Mouse (Mus musculus): ENCODE measurements around the gene Gdf11. TPM values are rescaled to one million over a fixed set of nuclear protein-coding genes. Genes with fewer than 3 reads are reported as not detected.

Gdf11 gene
- polyA plus RNA-seq, 1 experiment from 2014 or later = 4.3 TPM

GRCm38 (mm10) chr10:128890383-128891295, 879 bp downstream of the Gdf11 start:
- Histone ChIP-seq H3K27ac (ENCODE audit: poor library complexity, severe bottlenecking) (peak overlapping the region; percentile 70), H3K4me3 (peak overlapping the region; percentile 66), H3K9me3 (replicated peaks) (no peaks in the 10 kb centered on the region), H3K4me2 (peak overlapping the region; percentile 85), H3K27me3 (replicated peaks) (peaks cover 9% of the 10 kb centered on the region), H3K36me3 (peaks cover 8% of the 10 kb centered on the region; the same call in 1 of the 2 replicates), H3K9ac (peak overlapping the region; percentile 69), H3K4me1 (replicated peaks) (peaks cover 49% of the 10 kb centered on the region)
- WGBS = under 1% methylated on average over 40 of the region's 40 CpGs
- ATAC-seq (ENCODE audit: insufficient number of reproducible peaks, low FRiP score) = no peak

- peak overlapping the region; percentile 66 for H3K4me3 ChIP-seq
- H3K27ac ChIP-seq (ENCODE audit: poor library complexity, severe bottlenecking) = peak overlapping the region; percentile 39; the same call in 1 of the 2 replicates
- no peaks in the 10 kb centered on the region for H3K9me3 ChIP-seq (replicated peaks)
- peaks cover 43% of the 10 kb centered on the region for H3K4me1 ChIP-seq (replicated peaks)
- H3K9ac ChIP-seq = peak overlapping the region; percentile 69; the same call in 1 of the 2 replicates
- 15% methylated on average over 2 of the region's 2 CpGs for WGBS
- peaks cover 13% of the 10 kb centered on the region for H3K36me3 ChIP-seq
- H3K27me3 ChIP-seq (replicated peaks) = peaks cover 9% of the 10 kb centered on the region
- peak overlapping the region; percentile 85 for H3K4me2 ChIP-seq
- ATAC-seq (ENCODE audit: insufficient number of reproducible peaks, low FRiP score) = no peak
Observed at GRCm38 (mm10) chr10:128889846-128890245, 1.7 kb downstream of the Gdf11 start.

- H3K27ac ChIP-seq (ENCODE audit: poor library complexity, severe bottlenecking) = peak overlapping the region; percentile 69; the same call in 1 of the 2 replicates
Observed at GRCm38 (mm10) chr10:128888941-128889827, 2.3 kb downstream of the Gdf11 start.

GRCm38 (mm10) chr10:128882067-128882466, 9.5 kb downstream of the Gdf11 start:
- Histone ChIP-seq H3K27ac (ENCODE audit: poor library complexity, severe bottlenecking) (no peak overlapping the region), H3K27me3 (replicated peaks) (no peaks in the 10 kb centered on the region), H3K36me3 (peaks cover 35% of the 10 kb centered on the region), H3K4me1 (replicated peaks) (peaks cover 13% of the 10 kb centered on the region), H3K9ac (no peak overlapping the region), H3K4me2 (no peak overlapping the region), H3K4me3 (no peak overlapping the region), H3K9me3 (replicated peaks) (no peaks in the 10 kb centered on the region)
- no peak for ATAC-seq (ENCODE audit: insufficient number of reproducible peaks, low FRiP score)
- WGBS = 82% methylated on average over 5 of the region's 5 CpGs

More at GRCm38 (mm10) chr10:128888941-128889827, 2.3 kb downstream of the Gdf11 start:
- H3K36me3 ChIP-seq = peaks cover 16% of the 10 kb centered on the region
- peak; percentile 39 for ATAC-seq (ENCODE audit: insufficient number of reproducible peaks, low FRiP score)
- H3K9me3 ChIP-seq (replicated peaks) = no peaks in the 10 kb centered on the region
- H3K27me3 ChIP-seq (replicated peaks) = peaks cover 9% of the 10 kb centered on the region
- peak overlapping the region; percentile 62 for H3K9ac ChIP-seq
- peak overlapping the region; percentile 66 for H3K4me3 ChIP-seq
- H3K4me2 ChIP-seq = peak overlapping the region; percentile 85
- 5% methylated on average over 6 of the region's 7 CpGs for WGBS
- H3K4me1 ChIP-seq (replicated peaks) = peaks cover 42% of the 10 kb centered on the region

- ATAC-seq (ENCODE audit: insufficient number of reproducible peaks, low FRiP score) = no peak
- no peaks in the 10 kb centered on the region for H3K27me3 ChIP-seq (replicated peaks)
Observed at GRCm38 (mm10) chr10:128878811-128879210, 12.7 kb downstream of the Gdf11 start.

GRCm38 (mm10) chr10:128878291-128878690, 13.2 kb downstream of the Gdf11 start:
- Histone ChIP-seq H3K9me3 (replicated peaks) (no peaks in the 10 kb centered on the region), H3K4me3 (no peak overlapping the region), H3K27me3 (replicated peaks) (no peaks in the 10 kb centered on the region), H3K4me1 (replicated peaks) (no peaks in the 10 kb centered on the region), H3K4me2 (no peak overlapping the region), H3K27ac (ENCODE audit: poor library complexity, severe bottlenecking) (no peak overlapping the region), H3K9ac (no peak overlapping the region), H3K36me3 (peaks cover 41% of the 10 kb centered on the region)
- ATAC-seq (ENCODE audit: insufficient number of reproducible peaks, low FRiP score) = no peak

More at GRCm38 (mm10) chr10:128878811-128879210, 12.7 kb downstream of the Gdf11 start:
- H3K9ac ChIP-seq = no peak overlapping the region
- H3K9me3 ChIP-seq (replicated peaks) = no peaks in the 10 kb centered on the region
- H3K27ac ChIP-seq (ENCODE audit: poor library complexity, severe bottlenecking) = no peak overlapping the region
- no peak overlapping the region for H3K4me2 ChIP-seq
- no peaks in the 10 kb centered on the region for H3K4me1 ChIP-seq (replicated peaks)
- H3K4me3 ChIP-seq = no peak overlapping the region
- peaks cover 37% of the 10 kb centered on the region for H3K36me3 ChIP-seq
- WGBS = 85% methylated on average over 2 of the region's 2 CpGs

GRCm38 (mm10) chr10:128870341-128870740, 21.2 kb downstream of the Gdf11 start:
- H3K4me2 ChIP-seq = no peak overlapping the region
- no peak overlapping the region for H3K4me3 ChIP-seq
- peaks cover 59% of the 10 kb centered on the region for H3K36me3 ChIP-seq
- H3K27me3 ChIP-seq (replicated peaks) = no peaks in the 10 kb centered on the region
- no peaks in the 10 kb centered on the region for H3K4me1 ChIP-seq (replicated peaks)
- no peak for ATAC-seq (ENCODE audit: insufficient number of reproducible peaks, low FRiP score)
- no peaks in the 10 kb centered on the region for H3K9me3 ChIP-seq (replicated peaks)
- H3K27ac ChIP-seq (ENCODE audit: poor library complexity, severe bottlenecking) = no peak overlapping the region
- 77% methylated on average over 3 of the region's 3 CpGs for WGBS
- H3K9ac ChIP-seq = no peak overlapping the region

- 86% methylated on average over 1 of the region's 1 CpGs for WGBS
Observed at GRCm38 (mm10) chr10:128866518-128866917, 25.0 kb downstream of the Gdf11 start.

GRCm38 (mm10) chr10:128866042-128866441, 25.5 kb downstream of the Gdf11 start:
- no peak overlapping the region for H3K4me3 ChIP-seq
- H3K27me3 ChIP-seq (replicated peaks) = no peaks in the 10 kb centered on the region
- H3K36me3 ChIP-seq = peaks cover 39% of the 10 kb centered on the region
- H3K4me1 ChIP-seq (replicated peaks) = no peaks in the 10 kb centered on the region
- no peak overlapping the region for H3K9ac ChIP-seq
- no peak for ATAC-seq (ENCODE audit: insufficient number of reproducible peaks, low FRiP score)
- H3K4me2 ChIP-seq = no peak overlapping the region
- WGBS = 81% methylated on average over 3 of the region's 3 CpGs
- H3K9me3 ChIP-seq (replicated peaks) = no peaks in the 10 kb centered on the region
- no peak overlapping the region for H3K27ac ChIP-seq (ENCODE audit: poor library complexity, severe bottlenecking)

More at GRCm38 (mm10) chr10:128866518-128866917, 25.0 kb downstream of the Gdf11 start:
- no peaks in the 10 kb centered on the region for H3K9me3 ChIP-seq (replicated peaks)
- no peaks in the 10 kb centered on the region for H3K4me1 ChIP-seq (replicated peaks)
- H3K4me3 ChIP-seq = no peak overlapping the region
- no peak for ATAC-seq (ENCODE audit: insufficient number of reproducible peaks, low FRiP score)
- no peak overlapping the region for H3K4me2 ChIP-seq
- H3K9ac ChIP-seq = no peak overlapping the region
- H3K36me3 ChIP-seq = peaks cover 40% of the 10 kb centered on the region
- H3K27ac ChIP-seq (ENCODE audit: poor library complexity, severe bottlenecking) = no peak overlapping the region
- H3K27me3 ChIP-seq (replicated peaks) = no peaks in the 10 kb centered on the region

GRCm38 (mm10) chr10:128861176-128861575, 30.3 kb downstream of the Gdf11 start:
- no peaks in the 10 kb centered on the region for H3K4me1 ChIP-seq (replicated peaks)
- H3K4me2 ChIP-seq = no peak overlapping the region
- no peak overlapping the region for H3K27ac ChIP-seq (ENCODE audit: poor library complexity, severe bottlenecking)
- H3K36me3 ChIP-seq = peaks cover 48% of the 10 kb centered on the region
- no peaks in the 10 kb centered on the region for H3K27me3 ChIP-seq (replicated peaks)
- H3K4me3 ChIP-seq = no peak overlapping the region
- no peak for ATAC-seq (ENCODE audit: insufficient number of reproducible peaks, low FRiP score)
- no peaks in the 10 kb centered on the region for H3K9me3 ChIP-seq (replicated peaks)
- no peak overlapping the region for H3K9ac ChIP-seq

- WGBS = 83% methylated on average over 3 of the region's 3 CpGs
- Histone ChIP-seq H3K4me1 (replicated peaks) (no peaks in the 10 kb centered on the region), H3K36me3 (peaks cover 49% of the 10 kb centered on the region), H3K4me2 (no peak overlapping the region), H3K27me3 (replicated peaks) (no peaks in the 10 kb centered on the region), H3K27ac (ENCODE audit: poor library complexity, severe bottlenecking) (no peak overlapping the region), H3K9me3 (replicated peaks) (no peaks in the 10 kb centered on the region), H3K4me3 (no peak overlapping the region), H3K9ac (no peak overlapping the region)
- no peak for ATAC-seq (ENCODE audit: insufficient number of reproducible peaks, low FRiP score)
Observed at GRCm38 (mm10) chr10:128850339-128850738, 41.2 kb downstream of the Gdf11 start.

All from heart, embryonic 12.5 days (tissue).